In the genomic region with DNA sequence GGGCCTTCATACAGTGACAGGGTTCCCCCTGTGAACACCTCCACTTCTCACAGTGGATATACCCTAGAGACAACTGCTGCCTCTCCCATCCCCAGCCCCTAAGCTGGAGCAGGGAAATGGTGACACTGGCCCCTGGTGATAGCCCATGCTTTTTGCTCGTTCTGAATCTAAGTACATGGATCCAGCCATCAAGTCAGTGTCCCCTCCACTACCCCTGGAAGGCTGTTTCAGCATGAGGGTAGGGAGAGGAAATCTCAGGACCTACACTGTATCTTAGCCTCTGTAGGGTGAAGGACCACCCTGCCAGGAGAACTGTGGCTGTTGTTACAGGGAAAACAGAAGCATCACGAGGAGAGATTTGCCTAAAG, we compare ENCODE assay signal across 20 mouse cellular contexts. TPM values are rescaled to one million over a fixed set of nuclear protein-coding genes. Genes with fewer than 3 reads are reported as not detected.
DNase-seq lines count a peak whose midpoint lies in the region; ATAC-seq lines count a peak whose summit lies in the region.
"Had no signal": no experiment of that assay in that cellular context is flagged by ENCODE, and none has a peak within 500 bp of the region (broad histone marks: within the 10 kb centered on the region; RNA-seq: fewer than 3 reads in every experiment).

No protein-coding gene starts in this region.

- no peak overlapping the region for H3K9ac ChIP-seq in limb, embryonic 12.5 days (replicated peaks)
- no peak overlapping the region for H3K9ac ChIP-seq in forebrain, embryonic 13.5 days
- H3K9ac ChIP-seq in hindbrain, embryonic 13.5 days: 0 out of 2 replicates have a peak overlapping the region, but pooled peaks have one; percentile 60
- H3K9ac ChIP-seq in midbrain, embryonic 13.5 days (replicated peaks): peak overlapping the region; percentile 19; the same call in 1 of the 2 replicates
- H3K9ac ChIP-seq: heart, embryonic 12.5 days; limb, embryonic 15.5 days; liver, postnatal 0 days; stomach, embryonic 15.5 days had no signal

- peaks cover 30% of the 10 kb centered on the region for H3K4me1 ChIP-seq in limb, embryonic 12.5 days (replicated peaks)
- peaks cover 36% of the 10 kb centered on the region for H3K4me1 ChIP-seq in limb, embryonic 10.5 days
- peaks cover 33% of the 10 kb centered on the region for H3K4me1 ChIP-seq in forebrain, embryonic 13.5 days
- H3K4me1 ChIP-seq in hindbrain, embryonic 13.5 days (replicated peaks): peaks cover 35% of the 10 kb centered on the region
- peaks cover 36% of the 10 kb centered on the region for H3K4me1 ChIP-seq in midbrain, embryonic 13.5 days (replicated peaks)

- 56% methylated on average over 2 of the region's 2 CpGs for WGBS in limb, embryonic 12.5 days
- WGBS in limb, embryonic 10.5 days: 59% methylated on average over 2 of the region's 2 CpGs
- 33% methylated on average over 2 of the region's 2 CpGs for WGBS in forebrain, embryonic 13.5 days
- 59% methylated on average over 2 of the region's 2 CpGs for WGBS in hindbrain, embryonic 13.5 days
- 23% methylated on average over 2 of the region's 2 CpGs for WGBS in midbrain, embryonic 13.5 days

- no peaks in the 10 kb centered on the region for H3K9me3 ChIP-seq in limb, embryonic 12.5 days
- no peaks in the 10 kb centered on the region for H3K9me3 ChIP-seq in limb, embryonic 10.5 days (replicated peaks)
- no peaks in the 10 kb centered on the region for H3K9me3 ChIP-seq in forebrain, embryonic 13.5 days (replicated peaks)
- H3K9me3 ChIP-seq in hindbrain, embryonic 13.5 days: no peaks in the 10 kb centered on the region
- no peaks in the 10 kb centered on the region for H3K9me3 ChIP-seq in midbrain, embryonic 13.5 days
- H3K9me3 ChIP-seq: heart, embryonic 12.5 days; limb, embryonic 15.5 days; stomach, embryonic 15.5 days had no signal

- H3K27me3 ChIP-seq in limb, embryonic 12.5 days: peaks cover 16% of the 10 kb centered on the region
- peaks cover 20% of the 10 kb centered on the region for H3K27me3 ChIP-seq in limb, embryonic 10.5 days (ENCODE audit: low read depth, poor library complexity, severe bottlenecking)
- H3K27me3 ChIP-seq in forebrain, embryonic 13.5 days: peaks cover 10% of the 10 kb centered on the region
- peaks cover 24% of the 10 kb centered on the region for H3K27me3 ChIP-seq in hindbrain, embryonic 13.5 days
- peaks cover 22% of the 10 kb centered on the region for H3K27me3 ChIP-seq in midbrain, embryonic 13.5 days
- H3K27me3 ChIP-seq: stomach, embryonic 15.5 days had no signal

- H3K4me3 ChIP-seq in limb, embryonic 12.5 days (replicated peaks): no peak overlapping the region
- H3K4me3 ChIP-seq in limb, embryonic 10.5 days: no peak overlapping the region
- no peak overlapping the region for H3K4me3 ChIP-seq in forebrain, embryonic 13.5 days
- no peak overlapping the region for H3K4me3 ChIP-seq in hindbrain, embryonic 13.5 days
- no peak overlapping the region for H3K4me3 ChIP-seq in midbrain, embryonic 13.5 days (replicated peaks)
- H3K4me3 ChIP-seq: heart, embryonic 12.5 days; limb, embryonic 15.5 days; stomach, embryonic 15.5 days had no signal

- H3K27ac ChIP-seq in limb, embryonic 12.5 days: no peak overlapping the region
- no peak overlapping the region for H3K27ac ChIP-seq in limb, embryonic 10.5 days
- peak overlapping the region; percentile 61; the same call in 1 of the 2 replicates for H3K27ac ChIP-seq in forebrain, embryonic 13.5 days
- H3K27ac ChIP-seq in hindbrain, embryonic 13.5 days: no peak overlapping the region
- peak overlapping the region; percentile 70 for H3K27ac ChIP-seq in midbrain, embryonic 13.5 days
- H3K27ac ChIP-seq: limb, embryonic 15.5 days; stomach, embryonic 15.5 days had no signal

- no peak for DNase-seq in limb, embryonic 10.5 days (ENCODE audit: low spot score)
- no peak for DNase-seq in kidney, adult 9 months
- DNase-seq in adrenal gland, postnatal 36 days: no peak
- DNase-seq: gastrocnemius, postnatal 36 days; heart, postnatal 36 days; kidney, postnatal 14 days; liver, postnatal 0 days; lung, postnatal 14 days; right cerebral cortex, postnatal 14 days; thymus, postnatal 36 days had no signal

- ATAC-seq in limb, embryonic 12.5 days (ENCODE audit: insufficient number of reproducible peaks, insufficient read depth, low FRiP score, low TSS enrichment, low read depth): no peak
- ATAC-seq in forebrain, embryonic 13.5 days: no peak
- no peak for ATAC-seq in hindbrain, embryonic 13.5 days (ENCODE audit: low FRiP score)
- no peak for ATAC-seq in midbrain, embryonic 13.5 days
- ATAC-seq: intestine, embryonic 16.5 days; liver, postnatal 0 days had no signal

- peaks cover 21% of the 10 kb centered on the region for H3K36me3 ChIP-seq in limb, embryonic 12.5 days
- peaks cover 22% of the 10 kb centered on the region for H3K36me3 ChIP-seq in limb, embryonic 10.5 days
- H3K36me3 ChIP-seq in forebrain, embryonic 13.5 days (ENCODE audit: poor library complexity, severe bottlenecking): peaks cover 20% of the 10 kb centered on the region
- peaks cover 20% of the 10 kb centered on the region for H3K36me3 ChIP-seq in hindbrain, embryonic 13.5 days
- H3K36me3 ChIP-seq in midbrain, embryonic 13.5 days: peaks cover 20% of the 10 kb centered on the region

- H3K4me2 ChIP-seq in limb, embryonic 12.5 days: 0 out of 2 replicates have a peak overlapping the region, but pooled peaks have one; percentile 54
- H3K4me2 ChIP-seq in forebrain, embryonic 13.5 days: peak overlapping the region; percentile 61; the same call in 1 of the 2 replicates
- H3K4me2 ChIP-seq in hindbrain, embryonic 13.5 days: no peak overlapping the region
- H3K4me2 ChIP-seq in midbrain, embryonic 13.5 days (replicated peaks): peak overlapping the region; percentile 53; the same call in 1 of the 2 replicates
- H3K4me2 ChIP-seq: heart, embryonic 12.5 days; limb, embryonic 15.5 days; stomach, embryonic 15.5 days had no signal

RNA-seq across cellular contexts. Expression of gene Cyth2, which starts 1.6 kb away (rescaled TPM):
- polyA plus RNA-seq in limb, embryonic 12.5 days (2016; fragmentation: Nextera tagmentation; extraction: Ambion mirVana): 171 and 175 TPM in 2 replicates
- 170 TPM in 2 replicates for polyA plus RNA-seq in limb, embryonic 10.5 days (2016; fragmentation: Nextera tagmentation; extraction: Ambion mirVana)
- polyA plus RNA-seq in forebrain, embryonic 13.5 days (2015; fragmentation: Nextera tagmentation; extraction: Ambion mirVana): 314 and 335 TPM in 2 replicates
- polyA plus RNA-seq in hindbrain, embryonic 13.5 days (2015; fragmentation: Nextera tagmentation; extraction: Ambion mirVana): 327 and 333 TPM in 2 replicates
- polyA plus RNA-seq in midbrain, embryonic 13.5 days (2015; fragmentation: Nextera tagmentation; extraction: Ambion mirVana): 362 and 363 TPM in 2 replicates
- 100 to 1,000 TPM; 121 to 125 TPM for total RNA-seq in adrenal gland, postnatal 36 days (2021)

RNA-seq across cellular contexts. Expression of gene Kcnj14, which starts 8.6 kb away (rescaled TPM):
- polyA plus RNA-seq in limb, embryonic 12.5 days (2016; fragmentation: Nextera tagmentation; extraction: Ambion mirVana): 1.6 and 2.2 TPM in 2 replicates
- polyA plus RNA-seq in limb, embryonic 10.5 days (2016; fragmentation: Nextera tagmentation; extraction: Ambion mirVana): 1.2 and 1.4 TPM in 2 replicates
- polyA plus RNA-seq in forebrain, embryonic 13.5 days (2015; fragmentation: Nextera tagmentation; extraction: Ambion mirVana): 0.45 and 0.49 TPM in 2 replicates
- polyA plus RNA-seq in hindbrain, embryonic 13.5 days (2015; fragmentation: Nextera tagmentation; extraction: Ambion mirVana): 0.50 and 0.81 TPM in 2 replicates
- polyA plus RNA-seq in midbrain, embryonic 13.5 days (2015; fragmentation: Nextera tagmentation; extraction: Ambion mirVana): 0.62 and 0.73 TPM in 2 replicates
- total RNA-seq in adrenal gland, postnatal 36 days (2021): under 1 TPM; 0.16 to 0.53 TPM
- total RNA-seq: megakaryocyte-erythroid progenitor cell, adult 5-6 weeks had no signal
- polyA plus RNA-seq: spleen, adult 2 months had no signal

RNA-seq across cellular contexts. Expression of gene Grwd1, which starts 14.8 kb away (rescaled TPM):
- polyA plus RNA-seq in limb, embryonic 12.5 days (2016; fragmentation: Nextera tagmentation; extraction: Ambion mirVana): 75.4 and 78.0 TPM in 2 replicates
- polyA plus RNA-seq in limb, embryonic 10.5 days (2016; fragmentation: Nextera tagmentation; extraction: Ambion mirVana): 116 and 156 TPM in 2 replicates
- 49.2 and 53.6 TPM in 2 replicates for polyA plus RNA-seq in forebrain, embryonic 13.5 days (2015; fragmentation: Nextera tagmentation; extraction: Ambion mirVana)
- 37.5 and 40.3 TPM in 2 replicates for polyA plus RNA-seq in hindbrain, embryonic 13.5 days (2015; fragmentation: Nextera tagmentation; extraction: Ambion mirVana)
- polyA plus RNA-seq in midbrain, embryonic 13.5 days (2015; fragmentation: Nextera tagmentation; extraction: Ambion mirVana): 39.9 and 41.7 TPM in 2 replicates
- total RNA-seq in adrenal gland, postnatal 36 days (2021): 10 to 100 TPM; 27.1 to 36.0 TPM

RNA-seq across cellular contexts. Expression of gene Sult2b1, which starts 31.5 kb away (rescaled TPM):
- polyA plus RNA-seq in limb, embryonic 12.5 days (2016; fragmentation: Nextera tagmentation; extraction: Ambion mirVana): 1.6 and 1.9 TPM in 2 replicates
- polyA plus RNA-seq in limb, embryonic 10.5 days (2016; fragmentation: Nextera tagmentation; extraction: Ambion mirVana): 1.8 and 2.1 TPM in 2 replicates
- 4.1 and 4.4 TPM in 2 replicates for polyA plus RNA-seq in forebrain, embryonic 13.5 days (2015; fragmentation: Nextera tagmentation; extraction: Ambion mirVana)
- 5.2 and 5.3 TPM in 2 replicates for polyA plus RNA-seq in hindbrain, embryonic 13.5 days (2015; fragmentation: Nextera tagmentation; extraction: Ambion mirVana)
- 5.5 and 5.6 TPM in 2 replicates for polyA plus RNA-seq in midbrain, embryonic 13.5 days (2015; fragmentation: Nextera tagmentation; extraction: Ambion mirVana)
- 1 to 10 TPM; 1.1 to 1.4 TPM for total RNA-seq in adrenal gland, postnatal 36 days (2021)
- total RNA-seq: gastrocnemius, postnatal 36 days; heart, postnatal 36 days; megakaryocyte-erythroid progenitor cell, adult 5-6 weeks had no signal

RNA-seq across cellular contexts. Expression of gene Lmtk3, which starts 32.4 kb away (rescaled TPM):
- 3.4 and 4.9 TPM in 2 replicates for polyA plus RNA-seq in limb, embryonic 12.5 days (2016; fragmentation: Nextera tagmentation; extraction: Ambion mirVana)
- 2.2 and 3.2 TPM in 2 replicates for polyA plus RNA-seq in limb, embryonic 10.5 days (2016; fragmentation: Nextera tagmentation; extraction: Ambion mirVana)
- 12.4 and 13.1 TPM in 2 replicates for polyA plus RNA-seq in forebrain, embryonic 13.5 days (2015; fragmentation: Nextera tagmentation; extraction: Ambion mirVana)
- 21.1 and 22.8 TPM in 2 replicates for polyA plus RNA-seq in hindbrain, embryonic 13.5 days (2015; fragmentation: Nextera tagmentation; extraction: Ambion mirVana)
- polyA plus RNA-seq in midbrain, embryonic 13.5 days (2015; fragmentation: Nextera tagmentation; extraction: Ambion mirVana): 22.8 and 24.0 TPM in 2 replicates
- 1 to 10 TPM; 6.1 to 8.5 TPM for total RNA-seq in adrenal gland, postnatal 36 days (2021)
- total RNA-seq: gastrocnemius, postnatal 36 days; megakaryocyte-erythroid progenitor cell, adult 5-6 weeks had no signal
- polyA plus RNA-seq: liver, postnatal 0 days had no signal

Comparison
In these comparisons a context has a peak if more than half of its experiments do, and no peak if none do; other contexts are left out.
1. H3K27ac ChIP-seq: peak in forebrain, embryonic 13.5 days (single experiment) and midbrain, embryonic 13.5 days (single experiment); none in limb, embryonic 12.5 days (single experiment), limb, embryonic 10.5 days (single experiment) and hindbrain, embryonic 13.5 days (single experiment).
2. H3K9ac ChIP-seq: peak in hindbrain, embryonic 13.5 days (single experiment) and midbrain, embryonic 13.5 days (single experiment); none in limb, embryonic 12.5 days (single experiment) and forebrain, embryonic 13.5 days (single experiment).